Mouse (Mus musculus): ENCODE data around the gene Usp47.

DNA sequence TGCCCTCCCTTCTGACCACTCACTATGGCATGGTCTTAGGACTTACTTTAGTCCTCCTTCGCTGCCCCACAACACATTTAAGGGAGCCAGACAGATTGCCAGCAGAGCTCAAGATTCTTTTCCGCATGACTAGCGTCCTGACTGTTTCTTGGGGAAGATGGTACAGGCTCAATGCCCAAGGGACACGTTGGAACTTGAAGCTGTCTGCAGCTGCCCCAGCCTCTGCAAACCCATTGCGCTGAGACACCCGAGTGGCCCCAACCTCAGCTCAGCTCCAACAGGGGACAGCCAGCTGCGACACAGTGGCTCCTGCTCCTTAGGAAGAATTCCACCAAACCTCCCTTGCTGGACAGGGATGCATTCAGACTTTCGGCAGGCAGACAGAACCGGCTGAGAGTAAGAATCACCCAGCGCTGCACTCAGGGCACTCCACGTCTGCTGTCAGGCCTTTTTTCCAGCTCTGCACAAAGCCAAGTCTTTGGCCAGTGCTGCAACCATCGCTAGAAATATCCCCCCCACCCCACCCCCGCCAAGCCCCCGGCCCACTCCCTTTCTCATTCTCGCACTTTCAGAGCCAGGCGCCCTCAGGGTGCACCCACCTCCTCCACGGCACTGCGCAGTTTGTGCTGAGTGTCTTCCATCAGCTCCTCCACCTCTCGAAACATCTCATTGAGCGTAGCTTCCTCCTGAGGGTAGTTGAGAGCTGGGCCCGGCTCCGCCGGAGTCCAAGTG, 134.4 kb downstream of the Usp47 start:
- no peak for TF ChIP-seq POLR2A (IDR thresholded peaks at IDR 0.05; ENCODE audit: borderline replicate concordance, extremely low read depth, insufficient read depth, insufficient read length, poor library complexity, severe bottlenecking)
- TF ChIP-seq CTCF (IDR thresholded peaks at IDR 0.05; ENCODE audit: borderline replicate concordance, extremely low read depth, insufficient read depth, insufficient read length): no peak

Measured in brain, embryonic 14.5 days (tissue).